Mouse (Mus musculus) regulatory T cell (primary cell): Measurements from ENCODE around the gene Igsf11.

Experiments used
- in situ Hi-C: fragments of 300-600 bp; cut with MboI, MseI; formaldehyde crosslinking; loops from one replicate; pipeline ENCODE4 v1.15.1; 2025; ENCODE audit warnings: high pct_unique_total_duplicates

Igsf11 gene

DNA sequence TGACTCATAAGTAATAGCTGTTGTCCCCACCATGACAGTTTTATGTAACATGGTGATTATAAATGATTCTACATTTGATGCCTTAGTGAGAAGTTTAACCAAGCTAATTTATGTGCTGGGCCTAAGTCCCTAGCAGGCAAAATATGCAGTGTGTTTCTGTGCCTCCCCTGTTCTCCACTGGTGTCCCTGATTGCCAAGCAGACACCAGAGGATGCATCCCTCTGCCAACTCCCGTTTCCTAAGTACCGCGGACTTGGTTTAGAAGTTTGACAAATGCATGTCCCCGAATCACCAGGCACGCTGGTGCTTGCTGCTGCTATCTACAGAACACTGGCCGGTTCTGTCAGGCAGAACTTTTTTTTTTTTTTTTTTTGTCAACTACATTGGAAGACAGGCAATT is 39.0 kb downstream of the Igsf11 start:
- in situ Hi-C loops, result no loop called here

- in situ Hi-C loops, result no loop called here
Measured at GRCm38 (mm10) chr16:38940805-38941204, 48.3 kb downstream of the Igsf11 start.

GRCm38 (mm10) chr16:38941275-38941674 is 48.8 kb downstream of the Igsf11 start:
- in situ Hi-C loops, result no loop called here

DNA sequence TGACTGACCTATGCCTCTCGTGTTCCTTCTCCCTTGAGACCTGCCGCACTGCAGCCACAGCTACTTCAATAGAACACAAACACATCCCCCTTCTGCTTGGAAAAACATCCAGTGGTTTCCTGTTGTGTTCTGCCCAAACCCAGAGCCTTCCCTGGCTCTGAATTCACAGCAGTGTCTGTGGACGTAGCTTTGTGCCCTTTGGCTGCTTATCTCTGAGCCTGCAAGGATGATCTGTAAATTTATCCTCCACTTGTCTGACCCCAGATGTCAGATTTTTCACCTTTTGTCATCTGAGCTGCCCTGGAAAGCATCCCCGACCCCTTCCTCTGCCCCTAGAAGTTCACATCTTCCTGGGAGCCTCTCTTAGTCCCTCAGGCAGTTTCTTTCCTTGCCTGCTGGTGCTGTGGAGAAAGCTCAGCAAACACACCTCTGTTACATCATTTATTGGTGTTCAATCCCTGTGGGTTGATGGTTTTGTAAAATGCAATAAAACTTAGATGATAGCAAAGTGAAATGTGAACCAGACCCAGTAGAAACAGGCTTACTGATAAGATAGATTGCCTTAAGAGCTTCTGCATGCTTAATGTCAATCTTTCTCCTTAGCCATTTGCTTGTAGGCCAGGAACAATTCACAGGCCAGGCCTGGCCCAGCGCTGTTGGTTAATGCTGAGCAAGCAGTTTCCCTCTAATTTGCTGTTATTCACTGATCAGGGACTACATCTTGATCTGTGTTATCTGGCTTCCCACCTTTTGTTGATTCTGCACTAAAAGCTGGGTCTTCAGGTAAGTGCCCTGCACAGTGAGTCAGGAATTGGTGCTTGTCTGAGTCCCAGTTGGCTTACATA is 51.5 kb downstream of the Igsf11 start:
- in situ Hi-C loops, result no loop called here

GRCm38 (mm10) chr16:38945111-38945510 is 52.6 kb downstream of the Igsf11 start:
- in situ Hi-C loops, result no loop called here

DNA sequence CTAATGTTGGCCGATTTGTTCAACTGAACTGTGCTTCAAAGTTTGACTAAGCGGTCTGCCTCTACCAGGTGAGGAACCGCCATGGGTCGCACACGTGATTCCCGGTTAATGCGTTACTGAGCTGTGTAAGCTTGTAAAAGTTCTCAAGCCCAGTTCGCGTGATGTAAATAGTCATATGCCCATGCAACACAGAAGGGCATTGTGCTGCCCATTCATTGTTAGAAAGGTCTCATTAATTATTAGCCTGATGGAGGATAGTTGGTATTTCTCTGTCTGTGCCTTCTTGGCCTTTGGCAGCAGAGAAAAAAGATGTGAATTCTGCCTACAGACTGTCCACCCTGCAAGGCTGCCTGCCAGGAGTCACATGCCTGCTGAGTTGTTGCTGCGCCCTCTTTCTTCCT is 53.1 kb downstream of the Igsf11 start:
- in situ Hi-C loops, result no loop called here

DNA sequence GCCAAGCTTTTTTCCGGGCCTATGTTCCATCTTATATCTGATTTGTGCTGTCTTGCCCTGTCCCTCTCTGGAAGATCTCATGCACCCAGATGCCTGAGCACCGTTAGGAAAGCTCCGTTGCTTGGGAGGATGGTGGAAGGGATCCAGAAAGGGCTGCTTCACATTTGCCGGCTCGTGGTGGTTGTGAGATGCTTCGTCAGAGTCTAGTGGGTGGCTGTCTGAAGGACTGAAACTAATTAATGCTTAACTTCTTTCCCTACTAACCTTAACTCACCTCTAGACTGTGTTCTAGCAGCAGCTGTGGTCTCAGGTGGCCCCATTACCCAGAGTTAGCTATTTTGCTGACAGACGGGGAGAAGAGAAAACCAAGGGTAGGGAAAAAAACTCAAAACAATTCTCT is 54.0 kb downstream of the Igsf11 start:
- in situ Hi-C loops, result no loop called here

GRCm38 (mm10) chr16:38947141-38947879 is 54.8 kb downstream of the Igsf11 start:
- in situ Hi-C loops, result no loop called here

- in situ Hi-C loops, result no loop called here
Measured at GRCm38 (mm10) chr16:38948441-38948840, 56.0 kb downstream of the Igsf11 start.

DNA sequence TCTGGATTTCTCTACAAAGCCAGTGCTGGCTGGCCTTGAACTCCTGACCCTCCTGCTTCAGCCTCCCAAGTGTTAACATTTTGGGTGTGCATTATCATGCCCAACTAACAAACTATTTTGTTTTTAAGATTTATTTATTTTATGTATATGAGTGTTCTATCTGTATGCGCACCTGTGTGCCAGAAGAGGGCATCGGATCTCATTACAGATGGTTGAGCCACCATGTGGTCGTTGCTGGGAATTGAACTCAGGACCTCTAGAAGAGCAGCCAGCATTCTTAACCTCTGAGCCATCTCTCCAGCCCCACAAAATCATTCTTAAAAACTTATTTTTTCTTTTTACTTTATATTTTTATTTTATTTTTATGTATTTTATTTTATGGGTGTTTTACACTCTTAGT is 60.4 kb downstream of the Igsf11 start:
- in situ Hi-C loops, result no loop called here

GRCm38 (mm10) chr16:38953821-38954220 is 61.4 kb downstream of the Igsf11 start:
- in situ Hi-C loops, result no loop called here

- in situ Hi-C loops, result no loop called here
Measured at GRCm38 (mm10) chr16:38954501-38955288, 62.2 kb downstream of the Igsf11 start.

GRCm38 (mm10) chr16:38955296-38955695 is 62.8 kb downstream of the Igsf11 start:
- in situ Hi-C loops, result no loop called here

DNA sequence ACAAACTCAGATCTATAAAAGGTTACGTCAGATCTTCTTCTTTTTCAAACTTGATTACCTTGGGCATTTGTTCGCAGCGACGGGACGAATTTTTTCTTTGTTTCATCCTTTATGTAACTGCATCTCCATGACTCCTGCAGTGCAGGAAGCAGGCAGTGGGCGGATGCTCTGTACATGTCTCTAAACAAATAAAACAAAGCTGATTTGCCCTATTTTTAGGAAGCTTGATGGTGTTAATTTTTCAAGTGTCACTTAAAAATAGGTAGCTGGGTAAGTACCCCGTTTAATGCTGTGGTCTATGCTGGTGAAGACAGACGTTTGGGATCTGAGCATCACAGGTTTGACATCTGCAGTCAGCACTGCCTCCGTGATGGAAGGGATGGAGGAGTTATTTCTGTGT is 66.3 kb downstream of the Igsf11 start:
- in situ Hi-C loops, result no loop called here

- in situ Hi-C loops, result no loop called here
Measured at GRCm38 (mm10) chr16:38960550-38960949, 68.1 kb downstream of the Igsf11 start.

DNA sequence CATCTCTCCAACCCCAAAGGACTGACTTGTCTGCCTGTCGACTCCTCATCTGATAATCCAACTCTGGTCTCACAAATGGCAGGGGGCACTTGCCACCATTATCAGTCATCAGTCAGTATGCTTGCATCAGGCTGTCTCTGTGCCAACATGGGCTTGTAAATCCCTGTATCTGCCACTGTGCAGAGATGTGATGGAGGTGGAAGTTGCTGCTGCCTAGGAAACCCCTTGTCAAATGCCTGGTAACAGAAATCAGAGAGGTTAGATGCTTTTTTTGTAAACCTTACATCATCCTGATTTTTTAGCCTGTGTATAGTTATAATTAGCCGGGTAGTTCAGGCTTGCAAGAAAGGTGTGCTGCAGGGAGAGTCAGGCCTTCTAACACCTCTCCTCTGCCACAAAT is 69.4 kb downstream of the Igsf11 start:
- in situ Hi-C loops, result no loop called here

GRCm38 (mm10) chr16:38962695-38963094 is 70.2 kb downstream of the Igsf11 start:
- in situ Hi-C loops, result no loop called here

- in situ Hi-C loops, result no loop called here
Measured at GRCm38 (mm10) chr16:38967026-38967425, 74.6 kb downstream of the Igsf11 start.

DNA sequence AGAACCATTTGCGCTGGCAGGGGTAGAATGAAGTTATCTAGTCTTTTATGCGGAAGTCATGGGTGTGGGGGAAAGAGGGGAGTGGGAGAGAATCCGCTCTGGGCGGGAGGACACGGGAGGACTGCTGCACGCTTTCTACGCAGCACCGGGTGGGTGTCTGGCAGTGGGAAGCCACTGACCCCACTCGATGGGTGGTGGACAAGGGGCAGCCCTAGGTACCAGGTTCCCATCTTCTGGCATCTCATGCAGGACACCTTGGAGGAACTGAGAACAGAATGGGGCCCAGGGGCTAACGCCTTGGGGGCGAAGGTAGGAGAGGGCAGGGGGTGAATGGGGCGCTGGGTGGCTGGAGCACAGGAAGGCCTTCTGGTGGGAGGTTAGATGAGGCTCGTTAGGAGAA is 83.7 kb downstream of the Igsf11 start:
- in situ Hi-C loops, result no loop called here

DNA sequence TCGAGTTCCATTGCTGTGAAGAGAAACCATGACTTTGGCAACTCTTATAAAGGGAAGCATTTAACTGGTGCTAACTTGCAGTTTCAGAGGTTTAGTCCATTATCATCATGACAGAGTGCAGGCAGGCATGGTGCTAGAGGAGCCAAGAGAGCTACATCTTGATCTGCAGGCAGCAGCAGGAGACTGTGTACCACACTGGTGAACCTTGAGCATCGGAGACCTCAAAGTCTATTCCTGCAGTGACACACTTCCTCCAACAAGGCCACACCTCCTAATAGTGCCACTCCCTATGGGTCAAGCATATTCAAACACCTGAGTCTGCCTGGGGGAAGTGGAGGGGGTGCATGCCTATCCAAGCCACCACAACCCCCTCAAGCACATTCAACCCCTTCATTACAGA is 86.1 kb downstream of the Igsf11 start:
- in situ Hi-C loops, result no loop called here

GRCm38 (mm10) chr16:38980546-38980945 is 88.1 kb downstream of the Igsf11 start:
- in situ Hi-C loops, result no loop called here

DNA sequence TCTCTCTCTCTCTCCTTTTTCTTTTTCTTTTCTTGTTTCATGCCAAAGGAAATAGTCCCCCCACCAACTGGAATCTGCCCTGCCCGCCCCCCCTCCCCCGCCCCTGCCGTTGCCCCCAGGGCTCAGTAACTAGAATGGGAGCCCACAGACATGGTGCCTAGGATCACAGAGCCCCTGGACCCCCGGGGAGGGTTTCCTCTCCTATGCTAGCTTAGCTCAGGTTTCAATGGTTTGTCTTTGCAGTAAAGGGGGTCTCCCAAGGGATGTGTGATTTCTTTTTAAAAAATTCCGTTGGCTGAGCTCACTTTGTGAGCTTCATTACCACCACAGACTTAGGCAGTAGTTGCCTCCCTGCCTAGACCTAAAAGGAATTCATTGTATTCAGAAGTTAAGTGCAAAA is 89.6 kb downstream of the Igsf11 start:
- in situ Hi-C loops, result no loop called here
